Mouse (Mus musculus): Measurements from ENCODE around the gene Chka. TPM values are rescaled to one million over a fixed set of nuclear protein-coding genes. Genes with fewer than 3 reads are reported as not detected.

Gene Chka
- total and polyA plus RNA-seq, 3 experiments: 9.5 to 12.5 (median 10.7) TPM

GRCm38 (mm10) chr19:3846676-3847604 is 4.6 kb upstream of the Chka start:
- DNase-seq: no peak
- Histone ChIP-seq H3K27me3 (ENCODE audit: control insufficient read depth, insufficient read depth, low read length) (no peaks in the 10 kb centered on the region), H3K9ac (ENCODE audit: low read depth, low read length) (no peak overlapping the region), H3K4me1 (ENCODE audit: control insufficient read depth, insufficient read depth, low read length) (no peaks in the 10 kb centered on the region; the same call in 1 of the 2 replicates), H3K79me2 (replicated peaks; ENCODE audit: control insufficient read depth, insufficient read depth, low read length) (no peaks in the 10 kb centered on the region), H3K4me3 (no peak overlapping the region), H3K36me3 (ENCODE audit: control insufficient read depth, insufficient read depth, low read length) (no peaks in the 10 kb centered on the region), H3K27ac (no peak overlapping the region)
- 71% methylated on average over 10 of the region's 10 CpGs for WGBS
- intact Hi-C loops (cut with DNase I): no loop called here
- TF ChIP-seq POLR2A (IDR thresholded peaks at IDR 0.05; ENCODE audit: insufficient read depth, low read depth, low read length) (no peak), EP300 (IDR thresholded peaks at IDR 0.05; ENCODE audit: insufficient read depth, low read depth, low read length) (no peak), CTCF (IDR thresholded peaks at IDR 0.05) (no peak)

DNA sequence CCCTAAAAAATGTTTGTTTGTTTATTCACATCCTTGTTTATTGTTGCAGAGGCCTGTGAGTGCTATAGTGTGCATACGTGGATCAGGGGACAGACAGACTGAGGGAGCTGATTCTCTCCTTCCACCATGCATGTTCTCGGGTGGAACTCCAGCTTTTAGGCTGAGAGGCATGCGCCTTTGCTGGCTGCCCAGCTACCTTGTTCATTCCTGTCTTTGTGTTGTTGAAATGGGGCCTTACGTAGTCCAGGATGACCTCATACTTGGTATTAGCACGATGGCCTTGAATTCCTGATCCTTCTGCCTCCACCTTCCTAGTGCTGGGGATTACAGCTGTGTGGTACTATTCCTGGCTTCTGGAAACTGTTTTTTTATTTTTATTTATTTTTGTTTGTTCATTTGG is 3.9 kb upstream of the Chka start:
- intact Hi-C loops (cut with DNase I): no loop called here
- H3K27me3 ChIP-seq (ENCODE audit: control insufficient read depth, insufficient read depth, low read length): no peaks in the 10 kb centered on the region
- no peaks in the 10 kb centered on the region for H3K79me2 ChIP-seq (replicated peaks; ENCODE audit: control insufficient read depth, insufficient read depth, low read length)
- no peak overlapping the region for H3K27ac ChIP-seq
- H3K36me3 ChIP-seq (ENCODE audit: control insufficient read depth, insufficient read depth, low read length): no peaks in the 10 kb centered on the region
- H3K4me1 ChIP-seq (ENCODE audit: control insufficient read depth, insufficient read depth, low read length): no peaks in the 10 kb centered on the region; the same call in 1 of the 2 replicates
- no peak overlapping the region for H3K9ac ChIP-seq (ENCODE audit: low read depth, low read length)
- no peak for DNase-seq
- H3K4me3 ChIP-seq: no peak overlapping the region
- TF ChIP-seq EP300 (IDR thresholded peaks at IDR 0.05; ENCODE audit: insufficient read depth, low read depth, low read length): no peak
- WGBS: 87% methylated on average over 5 of the region's 5 CpGs

- Histone ChIP-seq H3K36me3 (ENCODE audit: control insufficient read depth, insufficient read depth, low read length) (no peaks in the 10 kb centered on the region), H3K27ac (no peak overlapping the region), H3K79me2 (replicated peaks; ENCODE audit: control insufficient read depth, insufficient read depth, low read length) (no peaks in the 10 kb centered on the region), H3K4me1 (ENCODE audit: control insufficient read depth, insufficient read depth, low read length) (peaks cover 1% of the 10 kb centered on the region; the same call in 1 of the 2 replicates), H3K27me3 (ENCODE audit: control insufficient read depth, insufficient read depth, low read length) (no peaks in the 10 kb centered on the region), H3K4me3 (no peak overlapping the region), H3K9ac (ENCODE audit: low read depth, low read length) (no peak overlapping the region)
- intact Hi-C loops (cut with DNase I): no loop called here
- no peak for DNase-seq
- TF ChIP-seq EP300 (IDR thresholded peaks at IDR 0.05; ENCODE audit: insufficient read depth, low read depth, low read length) (no peak), POLR2A (IDR thresholded peaks at IDR 0.05; ENCODE audit: insufficient read depth, low read depth, low read length) (no peak), CTCF (IDR thresholded peaks at IDR 0.05) (no peak)
- WGBS: 90% methylated on average over 7 of the region's 7 CpGs
Observed at GRCm38 (mm10) chr19:3848207-3848808, 3.3 kb upstream of the Chka start.

DNA sequence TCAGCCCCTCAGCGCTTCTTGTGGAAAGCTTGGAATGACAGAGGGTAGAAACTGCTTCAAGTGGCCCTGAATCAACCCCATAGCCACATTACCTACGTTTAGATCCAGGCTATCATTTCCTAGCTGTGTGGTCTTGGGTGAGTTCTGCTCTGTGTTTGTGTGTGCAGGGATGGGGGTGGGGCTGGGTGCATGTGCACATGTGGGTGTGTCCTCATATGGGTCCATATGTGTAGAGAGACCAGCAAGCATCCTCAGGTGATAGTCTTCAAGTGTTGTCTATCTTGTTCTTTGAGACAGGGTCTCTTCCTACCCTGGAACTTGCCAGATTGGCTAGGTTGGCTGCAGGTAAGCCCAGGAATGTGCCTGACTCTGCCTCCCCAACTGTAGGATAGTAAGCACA is 2.3 kb upstream of the Chka start:
- TF ChIP-seq POLR2A (IDR thresholded peaks at IDR 0.05; ENCODE audit: insufficient read depth, low read depth, low read length) (no peak), EP300 (IDR thresholded peaks at IDR 0.05; ENCODE audit: insufficient read depth, low read depth, low read length) (no peak), CTCF (IDR thresholded peaks at IDR 0.05) (no peak)
- no peak for DNase-seq
- no peaks in the 10 kb centered on the region for H3K27me3 ChIP-seq (ENCODE audit: control insufficient read depth, insufficient read depth, low read length)
- H3K79me2 ChIP-seq (replicated peaks; ENCODE audit: control insufficient read depth, insufficient read depth, low read length): no peaks in the 10 kb centered on the region; the same call in 1 of the 2 replicates
- H3K4me1 ChIP-seq (ENCODE audit: control insufficient read depth, insufficient read depth, low read length): peaks cover 1% of the 10 kb centered on the region
- 0 out of 2 replicates have a peak, but pooled peaks cover 2% of the 10 kb centered on the region for H3K36me3 ChIP-seq (ENCODE audit: control insufficient read depth, insufficient read depth, low read length)
- no peak overlapping the region for H3K27ac ChIP-seq
- no peak overlapping the region for H3K4me3 ChIP-seq
- no peak overlapping the region for H3K9ac ChIP-seq (ENCODE audit: low read depth, low read length)
- intact Hi-C loops (cut with DNase I): no loop called here
- 84% methylated on average over 2 of the region's 2 CpGs for WGBS

GRCm38 (mm10) chr19:3850076-3850475 is 1.5 kb upstream of the Chka start:
- no peak for DNase-seq

More at GRCm38 (mm10) chr19:3850076-3850475, 1.5 kb upstream of the Chka start:
- TF ChIP-seq POLR2A (IDR thresholded peaks at IDR 0.05; ENCODE audit: insufficient read depth, low read depth, low read length) (no peak), EP300 (IDR thresholded peaks at IDR 0.05; ENCODE audit: insufficient read depth, low read depth, low read length) (no peak), CTCF (IDR thresholded peaks at IDR 0.05) (no peak)
- H3K79me2 ChIP-seq (replicated peaks; ENCODE audit: control insufficient read depth, insufficient read depth, low read length): no peaks in the 10 kb centered on the region; the same call in 1 of the 2 replicates
- H3K9ac ChIP-seq (ENCODE audit: low read depth, low read length): no peak overlapping the region
- 47% methylated on average over 5 of the region's 5 CpGs for WGBS
- no peak overlapping the region for H3K27ac ChIP-seq
- intact Hi-C loops (cut with DNase I): loop anchor here (5.0 kb wide), 2 partner anchors 82 to 132 kb away; no protein-coding TSS in a partner anchor
- H3K4me3 ChIP-seq: no peak overlapping the region
- H3K36me3 ChIP-seq (ENCODE audit: control insufficient read depth, insufficient read depth, low read length): peaks cover 2% of the 10 kb centered on the region; the same call in 1 of the 2 replicates
- H3K4me1 ChIP-seq (ENCODE audit: control insufficient read depth, insufficient read depth, low read length): peaks cover 1% of the 10 kb centered on the region
- no peaks in the 10 kb centered on the region for H3K27me3 ChIP-seq (ENCODE audit: control insufficient read depth, insufficient read depth, low read length)
